Mouse (Mus musculus) hindbrain, embryonic 14.5 days (tissue): ENCODE measurements around the gene Hddc3. TPM values are rescaled to one million over a fixed set of nuclear protein-coding genes. Genes with fewer than 3 reads are reported as not detected.
A peak's percentile ranks its signal among the peaks of the same experiment; 100 is the strongest.
"Not testable (repeated sequence)": the region's sequence is repeated elsewhere in the genome, so short reads cannot be mapped to it uniquely, and the experiment has no call there.

Experiments
- ATAC-seq: fragments of 200-750 bp; cut with Nextera tagmentation; 2 replicates; pipeline ENCODE4 v1.8.0; 2017; ENCODE audit warnings: moderate number of reproducible peaks, mild to moderate bottlenecking, moderate TSS enrichment, moderate library complexity; ENCODE audit not compliant: low FRiP score
- DNase-seq: peaks from one replicate; pipeline ENCODE4 v3.0.0-alpha.2; 2015; ENCODE audit warnings: low spot score
- H3K27ac ChIP-seq: fragments of 300-500 bp; sonication (generic); 2 replicates; pipeline ENCODE4 v1.5.1; 2014; ENCODE audit warnings: mild to moderate bottlenecking, moderate library complexity
- H3K27me3 ChIP-seq: fragments of 300-500 bp; sonication (generic); 2 replicates; pipeline ENCODE4 v1.6.1; 2014; ENCODE audit warnings: mild to moderate bottlenecking, low read length, mixed read lengths; ENCODE audit not compliant: control insufficient read depth, insufficient read depth
- H3K36me3 ChIP-seq: fragments of 300-500 bp; sonication (generic); replicated peaks from 2 replicates; pipeline ENCODE4 v1.6.1; 2014; ENCODE audit not compliant: control insufficient read depth, insufficient read depth
- H3K4me1 ChIP-seq: fragments of 300-500 bp; sonication (generic); replicated peaks from 2 replicates; pipeline ENCODE4 v1.6.1; 2014; ENCODE audit warnings: antibody characterized with exemption, low read length, mixed read lengths; ENCODE audit not compliant: control insufficient read depth, insufficient read depth
- H3K4me2 ChIP-seq: fragments of 300-500 bp; sonication (generic); replicated peaks from 2 replicates; pipeline ENCODE4 v1.6.1; 2014; ENCODE audit warnings: mild to moderate bottlenecking, moderate library complexity
- H3K4me3 ChIP-seq: fragments of 300-500 bp; sonication (generic); replicated peaks from 2 replicates; pipeline ENCODE4 v1.5.1; 2014; ENCODE audit warnings: mild to moderate bottlenecking, low read length
- H3K9ac ChIP-seq: fragments of 300-500 bp; sonication (generic); 2 replicates; pipeline ENCODE4 v1.6.1; 2014
- H3K9me3 ChIP-seq: fragments of 300-500 bp; sonication (generic); 2 replicates; pipeline ENCODE4 v1.6.1; 2016; ENCODE audit warnings: low read length; ENCODE audit not compliant: control insufficient read depth
- WGBS: fragments of 180-500 bp; shearing (Covaris S2); extraction: QIAGEN DNeasy Blood & Tissue Kit; methylation state at CpG from one replicate; pipeline ENCODE4 v1.1.7; 2014; 5-methylcytosine and 5-hydroxymethylcytosine counted together
- polyA plus RNA-seq: library from polyadenylated mRNA; unstranded; fragments of >200 nt; fragmentation: Nextera tagmentation; extraction: Ambion mirVana; gene quantifications from 2 replicates; pipeline ENCODE4 v1.2.1, GENCODE M21; 2014

The Hddc3 gene
- polyA plus RNA-seq, 1 experiment from 2014 or later = 23.4 TPM

GRCm38 (mm10) chr7:80310771-80311170 lies 32.1 kb upstream of the Hddc3 start:
- WGBS = 92% methylated on average over 7 of the region's 7 CpGs
- Histone ChIP-seq H3K4me1 (no peaks in the 10 kb centered on the region), H3K9ac (no peak overlapping the region), H3K27ac (no peak overlapping the region), H3K4me2 (no peak overlapping the region), H3K27me3 (no peaks in the 10 kb centered on the region), H3K36me3 (peaks cover 50% of the 10 kb centered on the region), H3K9me3 (no peaks in the 10 kb centered on the region), H3K4me3 (no peak overlapping the region)
- ATAC-seq = no peak
- DNase-seq = no peak

- Histone ChIP-seq H3K36me3 (peaks cover 73% of the 10 kb centered on the region), H3K9me3 (no peaks in the 10 kb centered on the region), H3K27me3 (no peaks in the 10 kb centered on the region), H3K27ac (no peak overlapping the region), H3K4me2 (no peak overlapping the region), H3K4me3 (no peak overlapping the region), H3K4me1 (no peaks in the 10 kb centered on the region), H3K9ac (no peak overlapping the region)
- DNase-seq (no peak), ATAC-seq (no peak)
- 92% methylated on average over 2 of the region's 2 CpGs for WGBS
These were observed 27.2 kb upstream of the Hddc3 start for GRCm38 (mm10) chr7:80315733-80316132.

GRCm38 (mm10) chr7:80317439-80318115 lies 25.3 kb upstream of the Hddc3 start:
- H3K9ac ChIP-seq = no peak overlapping the region
- H3K4me1 ChIP-seq = 0 out of 2 replicates have a peak, but pooled peaks cover 3% of the 10 kb centered on the region
- no peak for DNase-seq
- H3K27ac ChIP-seq = no peak overlapping the region
- H3K27me3 ChIP-seq = no peaks in the 10 kb centered on the region
- 74% methylated on average over 1 of the region's 1 CpGs for WGBS
- ATAC-seq = no peak
- H3K4me3 ChIP-seq = no peak overlapping the region
- no peaks in the 10 kb centered on the region for H3K9me3 ChIP-seq
- peaks cover 63% of the 10 kb centered on the region for H3K36me3 ChIP-seq
- H3K4me2 ChIP-seq = no peak overlapping the region

GRCm38 (mm10) chr7:80318670-80319069 lies 24.2 kb upstream of the Hddc3 start:
- Histone ChIP-seq H3K9me3 (no peaks in the 10 kb centered on the region), H3K4me1 (peaks cover 12% of the 10 kb centered on the region), H3K36me3 (peaks cover 53% of the 10 kb centered on the region), H3K27ac (no peak overlapping the region), H3K4me2 (no peak overlapping the region), H3K4me3 (no peak overlapping the region), H3K27me3 (no peaks in the 10 kb centered on the region), H3K9ac (no peak overlapping the region)
- DNase-seq = no peak
- 89% methylated on average over 4 of the region's 4 CpGs for WGBS
- ATAC-seq = no peak

GRCm38 (mm10) chr7:80319846-80320496 lies 22.9 kb upstream of the Hddc3 start:
- Histone ChIP-seq H3K4me2 (no peak overlapping the region), H3K9ac (no peak overlapping the region), H3K27me3 (no peaks in the 10 kb centered on the region), H3K4me1 (peaks cover 12% of the 10 kb centered on the region), H3K27ac (no peak overlapping the region), H3K9me3 (no peaks in the 10 kb centered on the region), H3K36me3 (peaks cover 43% of the 10 kb centered on the region), H3K4me3 (no peak overlapping the region)
- no peak for DNase-seq
- no peak for ATAC-seq
- 86% methylated on average over 19 of the region's 19 CpGs for WGBS

DNA sequence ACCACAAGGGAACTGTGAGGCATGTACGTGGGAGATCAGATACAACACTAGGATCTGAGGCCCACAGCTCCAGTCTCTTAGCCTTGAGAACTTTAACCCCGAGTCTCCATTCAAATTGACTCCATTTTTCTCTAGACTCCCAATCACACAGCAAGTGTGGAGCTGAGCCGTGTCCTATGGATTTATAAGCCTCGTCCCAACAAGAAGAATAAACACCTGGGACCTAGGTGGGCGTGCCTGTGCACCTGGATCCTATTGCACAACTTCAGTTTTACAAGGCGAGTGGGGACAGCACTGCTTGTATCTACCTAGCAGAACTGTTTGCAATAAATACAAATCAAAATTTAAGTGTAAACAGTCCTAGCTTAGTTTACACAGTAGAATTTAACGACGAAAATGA lies 19.6 kb upstream of the Hddc3 start:
- peaks cover 55% of the 10 kb centered on the region for H3K36me3 ChIP-seq
- H3K9ac ChIP-seq = peak overlapping the region; percentile 59
- 24% methylated on average over 8 of the region's 8 CpGs for WGBS
- no peaks in the 10 kb centered on the region for H3K27me3 ChIP-seq
- H3K4me3 ChIP-seq = peak overlapping the region; percentile 46
- peaks cover 12% of the 10 kb centered on the region for H3K4me1 ChIP-seq
- ATAC-seq (no peak), DNase-seq (no peak)
- peak overlapping the region; percentile 65 for H3K4me2 ChIP-seq
- no peaks in the 10 kb centered on the region for H3K9me3 ChIP-seq
- H3K27ac ChIP-seq = no peak overlapping the region; the same call in 1 of the 2 replicates

DNA sequence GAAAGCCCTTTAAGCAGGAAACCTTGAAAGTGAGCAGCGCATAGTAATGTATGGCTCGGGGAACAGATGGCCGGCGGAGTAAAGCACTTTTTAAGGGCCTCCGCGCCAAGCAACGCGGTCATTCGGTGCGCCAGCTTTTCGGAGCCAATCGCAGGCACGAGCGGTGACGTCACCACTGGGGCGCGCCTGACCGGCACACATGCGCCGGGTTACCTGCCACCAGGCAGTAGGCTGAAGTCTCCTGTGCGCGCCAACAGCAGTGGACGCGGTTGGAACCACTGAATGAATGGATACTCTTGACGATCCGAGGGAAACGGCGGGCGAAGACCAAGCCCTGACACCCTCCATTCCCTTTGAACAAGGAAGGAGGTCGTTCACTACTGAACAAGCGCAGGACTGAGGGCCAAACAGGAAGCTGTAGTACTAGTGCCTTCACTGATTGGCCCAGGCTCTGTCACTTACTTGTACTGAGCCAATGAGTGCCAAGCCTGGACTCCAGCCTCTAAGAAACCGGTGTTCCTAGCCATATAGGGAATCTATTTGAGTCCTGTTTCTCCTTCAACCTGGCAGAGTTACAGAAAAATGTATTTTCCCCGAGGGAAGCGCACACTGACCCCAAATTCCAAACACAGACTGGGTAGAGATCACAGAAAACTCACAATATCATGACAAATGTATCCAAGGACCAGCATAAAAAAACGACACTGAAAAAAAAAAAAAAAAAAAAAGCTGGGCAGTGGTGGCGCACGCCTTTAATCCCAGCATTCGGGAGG lies 18.7 kb upstream of the Hddc3 start, which contains the start of gene Rccd1:
Gene Rccd1 (minus strand): TSS at position 412 of the 773 bp plus-strand sequence.
- WGBS = 1% methylated on average over 38 of the region's 38 CpGs
- Histone ChIP-seq H3K27me3 (no peaks in the 10 kb centered on the region), H3K9ac (peak within 1 kb of the TSS; percentile 59), H3K4me1 (peaks cover 12% of the 10 kb centered on the region), H3K27ac (peak within 1 kb of the TSS; percentile 84), H3K4me2 (peak within 1 kb of the TSS; percentile 65), H3K9me3 (no peaks in the 10 kb centered on the region), H3K36me3 (peaks cover 55% of the 10 kb centered on the region), H3K4me3 (peak within 1 kb of the TSS; percentile 46)
- ATAC-seq (peak; percentile 99), DNase-seq (peak; percentile 96)

DNA sequence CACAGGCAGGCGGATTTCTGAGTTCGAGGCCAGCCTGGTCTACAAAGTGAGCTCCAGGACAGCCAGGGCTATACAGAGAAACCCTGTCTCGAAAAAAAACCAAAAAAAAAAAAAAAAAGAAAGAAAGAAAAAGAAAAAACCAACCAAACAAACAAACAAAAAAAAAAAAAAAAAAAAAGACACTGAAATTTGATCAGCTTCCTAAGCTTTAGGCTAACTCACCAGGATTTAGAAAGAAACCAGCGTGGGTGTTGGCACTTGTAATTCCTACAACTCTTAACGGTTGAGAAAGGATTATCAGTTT lies 18.1 kb upstream of the Hddc3 start:
- Histone ChIP-seq H3K4me2 (peak overlapping the region; percentile 65), H3K4me3 (peak overlapping the region; percentile 46; the same call in 1 of the 2 replicates), H3K36me3 (peaks cover 57% of the 10 kb centered on the region), H3K4me1 (peaks cover 12% of the 10 kb centered on the region), H3K27ac (peak overlapping the region; percentile 84)
- DNase-seq, H3K9me3 ChIP-seq, H3K9ac ChIP-seq, H3K27me3 ChIP-seq, ATAC-seq: not testable (repeated sequence)
- 51% methylated on average over 4 of the region's 5 CpGs for WGBS

- peaks cover 57% of the 10 kb centered on the region for H3K36me3 ChIP-seq
- H3K9me3 ChIP-seq = no peaks in the 10 kb centered on the region
- WGBS = 96% methylated on average over 16 of the region's 16 CpGs
- H3K27me3 ChIP-seq = no peaks in the 10 kb centered on the region
- peak overlapping the region; percentile 84; the same call in 1 of the 2 replicates for H3K27ac ChIP-seq
- H3K9ac ChIP-seq = no peak overlapping the region
- DNase-seq (no peak), ATAC-seq (no peak)
- H3K4me2 ChIP-seq = 0 out of 2 replicates have a peak overlapping the region, but pooled peaks have one; percentile 65
- no peak overlapping the region for H3K4me3 ChIP-seq
- H3K4me1 ChIP-seq = peaks cover 12% of the 10 kb centered on the region
These were observed 17.5 kb upstream of the Hddc3 start for GRCm38 (mm10) chr7:80325292-80325868.
